Mouse (Mus musculus) CH12.LX (cell line): ENCODE data around the gene Gucy1b2. TPM values are rescaled to one million over a fixed set of nuclear protein-coding genes. Genes with fewer than 3 reads are reported as not detected.

Experiments used
- DNase-seq: peaks from one replicate; pipeline ENCODE4 v3.0.0-alpha.2; 2013; ENCODE audit errors: extremely low read depth
- H3K27ac ChIP-seq: 2 replicates; pipeline ENCODE4 v1.5.1; 2012; ENCODE audit warnings: low read depth, mild to moderate bottlenecking, control low read depth, moderate library complexity; ENCODE audit not compliant: insufficient read depth
- H3K27me3 ChIP-seq: replicated peaks from 2 replicates; pipeline ENCODE3; 2012; ENCODE audit warnings: inconsistent platforms
- H3K36me3 ChIP-seq, 2 experiments: replicated peaks in 1 of 2; 2 replicates each; pipeline versions ENCODE3 to v1.6.1; 2012; ENCODE audit warnings: inconsistent platforms in 1 of 2, low read length in 1 of 2, mild to moderate bottlenecking in 1 of 2, mixed read lengths in 1 of 2, moderate library complexity in 1 of 2; ENCODE audit not compliant: control insufficient read depth in 1 of 2, insufficient read depth in 1 of 2
- H3K4me1 ChIP-seq, 2 experiments: 2 replicates each; pipeline ENCODE4 v1.6.1; 2012; ENCODE audit warnings: inconsistent platforms in 1 of 2, moderate library complexity in 1 of 2; ENCODE audit not compliant: insufficient read depth in 2 of 2, control insufficient read depth in 1 of 2
- H3K4me2 ChIP-seq: 2 replicates; pipeline ENCODE4 v1.6.1; 2012; ENCODE audit warnings: low read depth, mild to moderate bottlenecking, control low read depth; ENCODE audit not compliant: poor library complexity, insufficient read depth, severe bottlenecking
- H3K4me3 ChIP-seq, 3 experiments: fragments of 150-350 bp in 1 of 3; sonication (generic) in 1 of 3; replicated peaks in 1 of 3; 2 replicates each; pipeline versions ENCODE3 to v1.5.1; 2011 to 2012; ENCODE audit warnings: low read depth in 2 of 3, low read length in 2 of 3, mild to moderate bottlenecking in 2 of 3, moderate library complexity in 2 of 3, control low read depth in 1 of 3, improper control_type of control experiment in 1 of 3, inconsistent platforms in 1 of 3, mixed read lengths in 1 of 3; ENCODE audit not compliant: poor library complexity in 1 of 3
- H3K79me2 ChIP-seq: replicated peaks from 2 replicates; pipeline ENCODE4 v1.6.1; 2012; ENCODE audit warnings: mild to moderate bottlenecking, moderate library complexity; ENCODE audit not compliant: control insufficient read depth, poor library complexity, insufficient read depth, severe bottlenecking; ENCODE audit errors: extremely low read depth
- H3K9ac ChIP-seq: 2 replicates; pipeline ENCODE4 v1.6.1; 2012; ENCODE audit warnings: low read depth, mild to moderate bottlenecking, control low read depth, moderate library complexity; ENCODE audit not compliant: insufficient read depth
- H3K9me3 ChIP-seq: replicated peaks from 2 replicates; pipeline ENCODE3; 2012; ENCODE audit warnings: low read length, inconsistent platforms, mixed read lengths
- CHD1 ChIP-seq: IDR thresholded peaks from 2 replicates; pipeline ENCODE4 v1.6.1; 2012; ENCODE audit warnings: low read depth, low read length, improper control_type of control experiment, inconsistent platforms
- CTCF ChIP-seq, 2 experiments: IDR thresholded peaks in 1 of 2; conservative IDR thresholded peaks in 1 of 2; 2 replicates each; pipeline ENCODE4 v1.5.1; 2011 to 2012; ENCODE audit warnings: low read depth in 2 of 2, low read length in 2 of 2, improper control_type of control experiment in 1 of 2, inconsistent platforms in 1 of 2, mild to moderate bottlenecking in 1 of 2, moderate library complexity in 1 of 2
- ELF1 ChIP-seq: IDR thresholded peaks from 2 replicates; pipeline ENCODE4 v1.6.1; 2014; ENCODE audit warnings: low read depth, mild to moderate bottlenecking, inconsistent platforms, low read length, improper control_type of control experiment
- EP300 ChIP-seq: IDR thresholded peaks from 2 replicates; pipeline ENCODE4 v1.6.1; 2011; ENCODE audit warnings: low read length, improper control_type of control experiment
- HCFC1 ChIP-seq: IDR thresholded peaks from 2 replicates; pipeline ENCODE4 v1.6.1; 2012; ENCODE audit warnings: low read depth, mild to moderate bottlenecking, inconsistent platforms, low read length, improper control_type of control experiment
- KAT2A ChIP-seq: IDR thresholded peaks from 2 replicates; pipeline ENCODE4 v1.6.1; 2012; ENCODE audit warnings: low read length, improper control_type of control experiment, inconsistent platforms; ENCODE audit not compliant: insufficient replicate concordance
- MAFK ChIP-seq: IDR thresholded peaks from 2 replicates; pipeline ENCODE4 v1.6.1; 2011; ENCODE audit warnings: low read length, improper control_type of control experiment; ENCODE audit not compliant: insufficient replicate concordance
- MYC ChIP-seq: IDR thresholded peaks from 2 replicates; pipeline ENCODE4 v1.6.1; 2011; ENCODE audit warnings: low read depth, mild to moderate bottlenecking, improper control_type of control experiment, low read length
- NELFE ChIP-seq: IDR thresholded peaks from 2 replicates; pipeline ENCODE4 v1.6.1; 2011; ENCODE audit warnings: low read depth, low read length, improper control_type of control experiment
- PAX5 ChIP-seq: IDR thresholded peaks from 2 replicates; pipeline ENCODE4 v1.6.1; 2012; ENCODE audit warnings: low read length, inconsistent platforms, mixed read lengths
- RAD21 ChIP-seq: IDR thresholded peaks from 2 replicates; pipeline ENCODE4 v1.6.1; 2011; ENCODE audit warnings: low read depth, mild to moderate bottlenecking, low read length, improper control_type of control experiment, moderate library complexity
- SMC3 ChIP-seq: IDR thresholded peaks from 2 replicates; pipeline ENCODE4 v1.6.1; 2011; ENCODE audit warnings: low read depth, low read length, improper control_type of control experiment
- ZC3H11A ChIP-seq: IDR thresholded peaks from 2 replicates; pipeline ENCODE4 v1.6.1; 2012; ENCODE audit warnings: low read depth, mild to moderate bottlenecking, inconsistent platforms, low read length, improper control_type of control experiment
- dilution Hi-C: fragments of 300-500 bp; cut with MboI; formaldehyde crosslinking; loops from 2 replicates; pipeline ENCODE4 v1.14.3; 2020; ENCODE audit warnings: low sequenced_read_pairs; ENCODE audit not compliant: extremely low pct_unique_long_range_greater_than_20kb, extremely low pct_ligation_motif_present
- in situ Hi-C: fragments of 300-500 bp; cut with MboI; formaldehyde crosslinking; loops from 3 replicates; pipeline ENCODE4 v1.14.3; 2019; ENCODE audit warnings: low sequenced_read_pairs, low pct_ligation_motif_present, low pct_unique_long_range_greater_than_20kb, mixed read lengths
- polyA plus RNA-seq: library from polyadenylated mRNA; unstranded; fragments of >175 nt; gene quantifications from 2 replicates; pipeline ENCODE4 v1.2.1, GENCODE M21; 2012; ENCODE audit warnings: low read depth; ENCODE audit not compliant: insufficient read length
- total RNA-seq, 2 experiments: library from RNA; depleted of rRNA; stranded (reverse); fragments of 300-350 nt in 1 of 2; fragments of >200 nt in 1 of 2; gene quantifications; 2 replicates each; pipeline ENCODE4 v1.2.3; 2012 to 2014

Gene Gucy1b2
- total and polyA plus RNA-seq, 3 experiments, result not detected

GRCm38 (mm10) chr14:62468119-62468752, 12.1 kb upstream of the Gucy1b2 start:
- dilution Hi-C loops (no loop called here), in situ Hi-C loops (loop anchor here (25.0 kb wide), 3 partner anchors 381 to 906 kb away; partner anchors contain the start of gene Spryd7)
- Histone ChIP-seq H3K27me3 (no peaks in the 10 kb centered on the region), H3K4me2 (no peak overlapping the region), H3K79me2 (no peaks in the 10 kb centered on the region), H3K36me3 (no peaks in the 10 kb centered on the region), H3K4me1 (peaks cover 0 to 21% of the 10 kb centered on the region in 2 experiments; a peak in 2 of 4 replicates), H3K27ac (no peak overlapping the region), H3K4me3 (no peak overlapping the region), H3K9me3 (no peaks in the 10 kb centered on the region), H3K9ac (no peak overlapping the region)
- TF ChIP-seq MAFK (peak; percentile 58; the same call in 1 of the 2 replicates), EP300 (no peak)
- DNase-seq, result no peak

GRCm38 (mm10) chr14:62464966-62465365, 8.9 kb upstream of the Gucy1b2 start:
- Histone ChIP-seq H3K9me3 (no peaks in the 10 kb centered on the region), H3K4me2 (no peak overlapping the region), H3K4me1 (peaks cover 0 to 16% of the 10 kb centered on the region in 2 experiments; a peak in 2 of 4 replicates), H3K79me2 (no peaks in the 10 kb centered on the region), H3K36me3 (no peaks in the 10 kb centered on the region), H3K4me3 (no peak overlapping the region), H3K27me3 (no peaks in the 10 kb centered on the region), H3K9ac (no peak overlapping the region), H3K27ac (no peak overlapping the region)
- TF ChIP-seq CHD1, result no peak
- no peak for TF ChIP-seq ZC3H11A
- no peak for TF ChIP-seq EP300
- no peak for TF ChIP-seq SMC3
- TF ChIP-seq PAX5, result no peak
- TF ChIP-seq HCFC1, result no peak
- TF ChIP-seq MYC, result no peak
- TF ChIP-seq NELFE, result no peak
- TF ChIP-seq ELF1, result no peak
- no peak for TF ChIP-seq KAT2A
- dilution Hi-C loops (no loop called here), in situ Hi-C loops (loop anchor here (25.0 kb wide), 3 partner anchors 378 to 903 kb away; partner anchors contain the start of gene Spryd7)
- DNase-seq, result no peak

- Histone ChIP-seq H3K79me2 (no peaks in the 10 kb centered on the region), H3K4me3 (no peak overlapping the region), H3K4me2 (no peak overlapping the region), H3K9ac (no peak overlapping the region), H3K9me3 (no peaks in the 10 kb centered on the region), H3K4me1 (no peaks in the 10 kb centered on the region), H3K36me3 (no peaks in the 10 kb centered on the region), H3K27ac (no peak overlapping the region), H3K27me3 (no peaks in the 10 kb centered on the region)
- peak; percentile 12 for DNase-seq
- dilution Hi-C loops, result no loop called here
- TF ChIP-seq RAD21, result no peak; the same call in 1 of the 2 replicates
- peak in 1 of 2 experiments; percentile 41; a peak in 3 of 4 replicates for TF ChIP-seq CTCF (conservative IDR thresholded peaks at IDR 0.05 in 1 of 2, IDR thresholded peaks at IDR 0.05 in 1 of 2; ENCODE audit: low read depth in 2 of 2, low read length in 2 of 2)
- in situ Hi-C loops, result loop anchor here (5.0 to 25.0 kb wide), 4 partner anchors 202 to 897 kb away; partner anchors contain the start of gene Spryd7
Observed at GRCm38 (mm10) chr14:62459541-62459940, 3.5 kb upstream of the Gucy1b2 start.
